Mouse (Mus musculus): ENCODE measurements at regions not wholly inside any gene's neighbourhood (a gene's known extent, or its start where the extent isn't known, plus 50 kb on each side); places are given as distances from the start of the nearest gene placed in this dataset.

- no peak for DNase-seq (ENCODE audit: low spot score)
Measured at GRCm38 (mm10) chr19:15649368-15649767, 297.8 kb downstream of the Psat1 start.

GRCm38 (mm10) chr19:15647313-15647712 lies 299.8 kb downstream of the Psat1 start:
- no peak for DNase-seq (ENCODE audit: low spot score)

DNA sequence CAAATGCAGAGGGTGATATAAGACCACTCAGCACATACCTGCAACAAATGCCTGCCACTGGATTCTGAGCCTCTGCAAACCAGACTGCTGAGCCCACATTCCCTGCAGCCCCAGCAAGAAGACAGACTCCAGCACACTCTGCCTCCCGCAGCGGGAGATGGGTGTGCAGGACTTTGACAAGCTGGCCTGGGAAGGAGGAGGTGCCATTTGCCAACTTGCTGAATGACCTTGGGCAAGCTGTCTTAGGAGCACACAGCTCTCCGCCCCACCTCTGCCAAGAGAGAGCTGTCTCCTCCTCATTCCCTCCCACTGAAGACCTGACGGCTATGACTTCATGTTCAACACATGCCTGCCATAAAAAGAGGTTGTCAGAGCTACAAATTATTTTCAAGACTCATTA lies 302.4 kb downstream of the Psat1 start:
- DNase-seq (ENCODE audit: low spot score), result no peak

GRCm38 (mm10) chr19:15617233-15617915 lies 329.8 kb downstream of the Psat1 start:
- peak; percentile 28 for DNase-seq (ENCODE audit: low spot score)

GRCm38 (mm10) chr19:15614648-15615561 lies 332.2 kb downstream of the Psat1 start:
- DNase-seq (ENCODE audit: low spot score), result no peak

- no peak for DNase-seq (ENCODE audit: low spot score)
Measured at GRCm38 (mm10) chr19:15611137-15611758, 335.9 kb downstream of the Psat1 start.

DNA sequence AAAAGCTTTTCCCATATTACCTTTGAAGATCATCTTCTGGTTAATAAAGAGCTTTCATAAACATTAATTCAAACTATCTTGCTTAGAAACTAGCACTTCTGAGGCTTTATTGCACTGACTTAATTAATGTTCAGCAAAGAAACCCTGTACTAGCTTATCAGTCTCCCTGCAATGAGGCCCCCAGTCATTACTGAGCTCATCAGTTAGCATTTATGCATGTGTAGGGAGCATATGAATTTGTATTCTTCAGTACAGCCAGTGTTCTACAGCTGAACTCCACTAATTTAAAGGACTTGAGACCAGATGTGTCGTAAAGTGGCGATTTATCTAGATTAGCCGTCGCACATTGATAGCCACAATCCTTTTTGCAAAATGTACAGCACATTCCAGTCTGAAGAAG lies 340.7 kb downstream of the Psat1 start:
- no peak for DNase-seq (ENCODE audit: low spot score)

DNA sequence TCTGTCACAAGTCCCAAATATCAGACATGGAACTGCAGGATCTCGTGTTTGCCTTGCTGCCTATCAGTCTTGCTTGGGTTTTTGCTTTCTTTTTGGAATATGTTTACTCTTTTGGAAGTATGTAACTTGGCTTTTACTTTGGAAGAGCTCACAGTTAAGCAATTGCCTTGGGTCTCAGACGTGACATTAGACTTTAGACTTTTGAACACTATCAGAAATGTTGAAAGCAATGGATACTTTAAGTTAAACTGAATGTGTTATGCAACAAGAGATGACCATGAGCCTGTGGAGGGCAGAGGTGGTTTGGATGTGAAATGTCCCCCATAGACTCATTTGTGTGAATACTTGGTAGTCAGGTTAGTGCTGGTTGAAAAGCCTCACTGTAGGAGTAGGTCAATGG lies 354.3 kb downstream of the Psat1 start:
- DNase-seq (ENCODE audit: low spot score), result no peak

DNA sequence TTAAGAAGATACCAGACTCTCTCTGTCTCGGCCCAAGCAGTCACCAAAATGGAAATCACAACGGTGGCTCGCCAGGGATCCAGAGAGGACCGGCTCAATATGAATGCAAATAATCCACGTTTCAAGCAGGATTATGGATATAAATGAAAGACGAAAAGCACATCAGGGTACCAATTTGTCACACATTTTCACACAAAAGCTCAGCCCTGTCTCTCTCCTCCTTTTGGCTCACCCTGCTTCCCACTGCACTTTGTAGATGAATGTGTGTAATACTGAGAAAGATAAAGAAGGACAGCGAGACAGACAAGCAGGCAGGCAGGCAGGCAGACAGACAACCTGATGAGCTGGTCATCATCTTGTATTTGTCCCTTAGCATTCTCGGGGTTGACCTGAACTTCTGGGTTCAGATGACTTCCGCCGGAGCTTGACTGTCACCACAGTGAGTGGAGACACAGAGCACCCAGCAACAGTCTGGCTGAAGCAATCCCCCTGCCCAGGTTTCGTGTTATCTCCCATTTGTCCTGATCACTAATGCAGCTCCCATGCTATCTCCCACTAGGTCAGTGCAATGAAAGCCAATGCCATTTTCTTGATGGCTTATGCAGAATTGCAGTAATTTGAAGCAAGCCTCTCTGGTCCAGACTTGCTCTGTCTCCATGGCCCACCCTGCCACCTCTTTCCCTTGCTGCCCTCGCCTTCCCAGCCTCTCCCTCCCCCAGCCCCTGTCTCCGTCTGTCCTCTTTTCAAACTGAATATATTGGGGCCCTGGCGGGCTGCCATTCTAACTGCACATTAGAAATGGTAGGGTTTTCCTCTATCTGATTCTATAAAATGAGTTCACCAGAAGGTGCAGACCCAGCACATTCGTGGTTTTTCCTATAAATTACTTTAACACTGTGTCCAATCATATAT lies 363.1 kb downstream of the Psat1 start:
- no peak for DNase-seq (ENCODE audit: low spot score)

GRCm38 (mm10) chr19:15583106-15583781 lies 363.9 kb downstream of the Psat1 start:
- no peak for DNase-seq (ENCODE audit: low spot score)

GRCm38 (mm10) chr19:15571204-15571603 lies 375.9 kb downstream of the Psat1 start:
- no peak for DNase-seq (ENCODE audit: low spot score)

- no peak for DNase-seq (ENCODE audit: low spot score)
Measured at GRCm38 (mm10) chr19:15561511-15561910, 385.6 kb downstream of the Psat1 start.

- DNase-seq (ENCODE audit: low spot score), result no peak
Measured at GRCm38 (mm10) chr19:15553953-15554352, 393.2 kb downstream of the Psat1 start.

DNA sequence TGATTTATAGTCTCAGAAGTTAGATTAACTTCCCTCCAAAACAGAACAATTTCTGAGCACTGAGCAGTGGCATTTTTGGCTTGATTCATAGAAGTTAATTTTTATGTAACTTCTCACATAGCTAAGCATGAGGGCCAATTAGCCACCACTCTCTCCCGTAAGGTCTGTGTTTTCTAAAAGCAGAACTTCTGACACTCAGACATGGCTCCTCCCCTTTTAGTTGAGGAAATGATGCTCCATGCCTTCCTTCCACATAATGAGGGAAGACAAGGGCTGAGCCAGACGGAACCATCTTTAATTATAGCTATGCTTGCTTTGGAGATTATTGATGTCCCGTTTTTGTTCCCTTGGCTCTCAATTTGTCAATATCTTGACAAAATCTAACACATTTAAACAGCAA lies 429.3 kb downstream of the Psat1 start:
- DNase-seq (ENCODE audit: low spot score), result no peak

DNA sequence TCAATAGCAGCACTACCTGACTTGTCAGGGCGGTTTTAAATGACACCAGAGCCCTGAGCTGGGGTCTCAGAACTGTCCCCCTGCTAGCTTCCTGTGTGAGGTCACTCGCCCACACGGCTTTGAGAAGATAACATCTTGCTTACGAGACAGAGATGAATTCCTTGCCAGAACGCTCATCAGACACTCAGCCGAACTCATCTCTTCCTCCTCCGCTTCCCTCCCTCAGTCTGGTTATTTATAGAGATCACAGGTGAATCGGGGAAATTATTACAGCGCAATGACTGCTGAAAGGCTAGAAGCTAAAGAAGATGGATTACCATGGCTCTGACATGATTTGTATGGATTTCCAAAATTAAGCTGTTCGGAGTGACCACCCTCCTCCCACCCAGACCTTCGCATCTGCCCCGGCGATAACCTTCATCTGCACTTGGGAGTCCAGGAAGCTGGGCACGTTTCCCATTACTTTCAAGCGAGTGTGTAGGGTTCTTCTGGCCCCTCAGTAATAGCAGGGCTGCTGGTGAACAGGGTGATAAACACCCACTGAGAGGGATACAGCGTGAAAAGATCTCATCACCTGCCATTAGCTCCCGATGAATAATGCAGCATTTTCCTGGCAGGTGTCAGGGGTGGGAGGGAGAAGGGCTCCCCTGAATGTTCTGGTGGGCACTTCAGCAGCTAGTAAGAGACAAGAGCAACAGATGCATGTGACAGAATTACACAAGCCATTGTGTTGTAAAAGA lies 430.4 kb downstream of the Psat1 start:
- no peak for DNase-seq (ENCODE audit: low spot score)

DNA sequence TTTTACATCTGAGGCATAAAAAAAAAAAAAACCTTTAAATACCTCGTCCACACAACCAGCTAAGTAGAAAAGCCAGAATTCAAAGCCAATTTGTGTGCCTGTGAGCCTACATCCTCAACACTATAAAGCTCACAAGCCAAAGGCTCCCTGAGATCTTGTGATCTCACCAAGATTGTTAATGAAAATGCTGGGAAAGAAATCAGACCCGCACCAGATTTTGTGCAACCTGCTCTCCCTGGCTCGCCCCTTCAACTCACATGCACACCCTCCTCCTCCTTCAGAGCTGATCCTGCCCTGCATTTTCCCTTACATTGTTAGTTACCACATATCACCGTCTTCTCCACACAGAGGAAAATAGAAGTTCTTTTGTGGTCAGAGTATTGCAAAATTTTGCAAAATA lies 433.9 kb downstream of the Psat1 start:
- DNase-seq (ENCODE audit: low spot score), result no peak

- DNase-seq (ENCODE audit: low spot score), result no peak
Measured at GRCm38 (mm10) chr19:15510395-15510794, 436.7 kb downstream of the Psat1 start.

- DNase-seq (ENCODE audit: low spot score), result no peak
Measured at GRCm38 (mm10) chr19:15502985-15503354, 444.2 kb downstream of the Psat1 start.

GRCm38 (mm10) chr19:15502315-15502984 lies 444.7 kb downstream of the Psat1 start:
- no peak for DNase-seq (ENCODE audit: low spot score)

DNA sequence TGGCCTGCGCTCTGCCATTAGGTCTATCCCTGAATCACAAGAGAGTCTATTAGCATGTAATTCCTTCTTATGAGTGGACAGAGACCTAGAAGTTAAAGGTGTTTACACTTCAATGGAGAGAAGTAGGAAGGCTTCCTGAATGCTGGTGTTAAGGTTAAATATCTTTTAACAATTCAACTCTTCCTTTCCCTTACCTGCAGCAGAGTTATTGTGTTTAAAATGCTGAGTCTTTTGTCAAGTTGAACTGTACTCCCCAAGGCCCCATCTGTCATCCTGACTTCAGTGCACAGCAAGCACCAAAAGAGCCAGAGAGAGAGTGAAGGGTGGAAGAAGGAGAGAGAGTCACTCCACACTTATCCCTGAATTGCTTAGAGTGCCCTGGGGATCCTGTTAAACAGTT lies 451.6 kb downstream of the Psat1 start:
- DNase-seq (ENCODE audit: low spot score), result no peak
